Mouse (Mus musculus): ENCODE data around the gene 2310030G06Rik.

2310030G06Rik gene

DNA sequence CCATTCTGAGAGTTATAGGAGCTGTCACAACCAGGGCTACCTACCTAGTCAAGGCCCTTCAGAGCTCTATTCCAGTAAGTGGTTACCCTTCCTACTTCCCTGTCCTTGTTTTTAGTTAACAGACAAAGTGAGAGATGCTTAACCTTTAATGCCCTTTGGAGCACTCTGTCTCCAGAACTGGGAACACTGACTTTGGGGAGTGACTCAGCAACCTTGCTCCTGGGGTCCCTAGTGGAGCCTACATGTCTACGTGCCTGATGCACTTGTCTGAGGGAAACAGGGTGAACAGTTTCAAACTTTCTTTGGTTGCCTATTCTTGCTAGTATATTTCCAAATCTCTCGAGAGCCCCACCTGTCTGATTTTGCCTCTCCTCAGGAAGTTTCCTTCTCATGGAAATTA is 3.6 kb downstream of the 2310030G06Rik start:
- DNase-seq (ENCODE audit: low read depth, low spot score), result no peak

DNA sequence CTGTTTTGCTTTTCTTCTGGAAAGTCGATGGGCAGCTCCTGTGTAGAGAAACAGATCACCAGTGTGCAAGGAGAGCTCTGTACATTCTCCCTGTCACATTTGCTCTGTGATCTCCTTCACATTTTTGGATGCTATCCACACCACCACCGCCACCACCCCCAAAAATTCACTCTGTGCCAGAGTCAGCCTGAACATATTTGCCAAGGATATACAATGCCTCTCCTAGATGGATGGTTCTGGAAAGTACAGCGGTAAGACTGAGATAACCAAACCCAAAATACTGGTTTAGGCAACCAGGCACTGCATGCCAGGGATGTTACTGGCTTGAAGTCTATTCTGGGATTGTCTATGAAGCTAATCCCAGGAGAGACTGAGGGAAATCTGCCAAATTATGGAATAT is 4.1 kb downstream of the 2310030G06Rik start:
- no peak for DNase-seq (ENCODE audit: low read depth, low spot score)

DNA sequence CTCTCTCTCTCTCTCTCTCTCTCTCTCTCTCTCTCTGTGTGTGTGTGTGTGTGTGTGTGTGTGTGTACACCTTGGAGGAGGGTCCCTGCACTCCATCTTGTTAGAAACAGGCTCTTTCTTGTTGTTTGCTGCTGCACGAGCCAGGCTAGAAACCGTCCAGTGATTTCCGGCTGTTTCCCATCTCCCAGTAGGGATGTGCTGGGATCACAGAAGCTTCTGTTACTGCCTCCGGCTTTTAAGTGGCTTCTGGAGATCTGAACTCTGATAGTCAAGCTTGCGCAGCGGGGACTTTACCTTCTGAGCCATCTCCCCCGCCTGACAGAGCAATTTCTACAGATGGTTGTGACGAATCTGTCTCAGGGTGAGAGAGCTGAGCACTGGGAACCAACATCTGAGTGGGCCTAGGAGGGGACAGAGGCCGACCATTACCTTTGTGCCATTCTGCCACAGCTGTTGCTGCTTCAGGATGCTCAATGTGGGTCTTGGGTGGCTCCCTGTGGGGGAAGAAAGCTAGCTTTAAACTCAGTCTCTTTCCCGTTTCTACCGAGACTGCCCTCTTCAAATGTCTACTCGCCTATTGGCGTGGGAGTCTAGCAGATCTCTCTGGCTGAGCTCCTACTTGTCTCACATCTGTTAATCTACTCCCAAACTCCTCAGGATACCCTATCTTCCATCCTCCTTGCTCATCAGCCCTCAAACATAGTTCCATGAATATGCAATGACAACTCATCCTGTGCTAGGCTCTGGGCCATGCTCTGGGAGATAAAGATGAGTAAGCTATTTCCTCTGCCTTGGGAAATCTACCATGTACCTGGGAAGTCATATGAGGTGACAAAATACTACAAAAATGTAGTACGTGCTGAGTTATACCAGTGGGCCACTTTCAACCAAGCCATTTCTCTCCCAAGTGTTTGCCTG is 5.2 kb downstream of the 2310030G06Rik start:
- DNase-seq (ENCODE audit: low read depth, low spot score), result no peak

DNA sequence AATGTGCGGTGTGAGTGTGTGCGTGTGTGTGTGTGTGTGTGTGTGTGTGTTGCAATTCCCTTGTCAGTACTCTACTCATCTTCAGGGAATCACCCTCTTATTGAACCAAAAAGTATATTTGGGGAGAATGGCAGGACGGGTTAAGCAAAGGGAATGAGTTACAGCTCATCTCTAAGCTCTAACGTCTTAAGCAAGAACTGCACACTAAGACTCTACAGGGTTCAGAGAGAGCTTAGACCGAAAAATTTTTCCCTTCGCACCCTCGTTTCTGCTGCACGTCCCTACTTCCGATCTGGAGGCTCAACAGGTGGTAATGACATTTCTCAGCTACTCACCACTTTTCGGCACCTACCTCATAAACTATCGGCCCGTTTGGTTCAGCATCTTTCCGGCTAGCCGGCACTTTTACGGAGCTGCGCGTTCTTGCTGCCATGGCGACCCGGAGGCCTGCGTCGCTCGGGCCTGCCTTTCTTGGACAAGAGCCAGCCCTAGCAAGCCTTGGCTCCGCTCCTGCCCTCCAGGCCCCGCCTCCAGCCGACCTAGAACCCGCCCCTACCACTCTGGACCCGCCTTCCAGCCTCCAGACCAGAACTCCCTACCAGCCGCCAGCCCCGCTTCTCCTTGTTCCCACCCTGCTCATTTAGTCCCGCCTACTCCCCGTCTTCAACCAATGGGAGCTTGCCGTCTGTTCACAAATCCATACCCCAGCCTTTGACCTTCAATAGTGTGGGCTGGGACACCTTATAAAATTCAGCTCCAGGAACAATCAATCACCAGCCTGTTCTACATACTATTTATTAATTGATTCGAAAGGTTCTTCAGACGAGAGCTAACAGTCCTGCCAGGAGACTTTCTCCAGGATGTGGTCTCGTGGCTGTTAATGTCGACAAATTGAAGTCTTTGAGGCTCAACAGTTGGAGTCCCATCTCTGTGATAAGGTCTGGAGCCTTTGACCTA is 7.1 kb downstream of the 2310030G06Rik start, which contains the start of gene Dixdc1:
Gene Dixdc1 (minus strand): TSS at position 604 of the 957 bp plus-strand sequence.
- DNase-seq (ENCODE audit: low read depth, low spot score), result no peak

DNA sequence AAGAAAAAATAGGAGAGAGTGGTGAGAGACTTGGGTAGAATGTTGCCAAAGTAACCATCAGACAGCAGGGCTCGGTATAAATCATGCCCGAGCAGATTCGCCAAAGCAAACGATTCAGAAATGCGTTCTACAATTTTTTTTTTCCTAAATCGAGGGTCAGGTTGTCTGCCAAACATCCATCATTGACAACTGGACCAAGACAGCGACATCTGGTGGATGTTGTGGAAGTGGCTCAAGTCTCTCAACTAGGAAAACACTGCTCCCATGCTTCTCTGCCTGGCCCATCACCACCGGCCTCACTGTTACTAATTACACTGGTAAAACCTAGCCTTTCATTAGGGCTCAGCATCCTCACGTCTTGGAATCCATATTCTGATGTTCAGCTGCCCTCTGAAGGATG is 11.3 kb downstream of the 2310030G06Rik start:
- peak; percentile 78 for DNase-seq (ENCODE audit: low read depth, low spot score)

DNA sequence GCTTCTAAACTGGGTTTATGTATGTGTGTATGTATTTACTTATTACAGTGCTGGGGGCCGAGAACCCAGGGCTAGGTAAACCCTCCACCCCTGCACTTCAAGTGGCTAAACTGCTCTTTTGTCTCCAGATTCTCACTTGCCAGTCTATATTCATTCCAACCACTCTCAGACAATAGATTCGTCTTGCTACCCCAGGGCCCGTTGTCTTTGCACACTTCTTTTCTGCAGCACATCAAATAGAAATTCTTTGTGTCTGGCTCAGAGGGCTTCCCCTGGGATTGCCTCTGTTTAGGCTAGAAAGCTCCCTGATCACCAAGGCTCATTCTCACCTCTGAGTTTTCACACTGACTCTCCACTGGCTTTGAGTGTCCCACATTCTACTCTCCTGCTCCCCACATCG is 13.8 kb downstream of the 2310030G06Rik start:
- no peak for DNase-seq (ENCODE audit: low read depth, low spot score)

DNA sequence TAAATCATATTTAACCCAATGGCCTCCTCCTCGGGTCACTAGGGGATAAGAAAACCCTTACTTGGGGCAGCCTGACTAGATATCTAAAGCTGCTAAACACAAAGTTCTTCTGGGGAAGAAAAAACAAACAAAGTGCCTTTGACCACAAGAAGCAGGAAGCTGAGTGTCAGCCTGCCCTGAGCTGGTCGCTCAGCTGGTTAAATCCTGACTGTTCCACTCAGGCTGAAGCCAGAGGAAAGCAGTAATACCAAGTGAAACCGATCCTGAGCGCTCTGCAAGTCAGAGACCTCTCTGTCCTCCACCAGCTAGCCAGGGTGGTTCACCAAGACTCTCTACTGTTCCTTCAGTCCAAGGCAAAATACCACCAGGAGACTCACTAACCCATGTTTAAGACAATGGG is 16.7 kb downstream of the 2310030G06Rik start:
- no peak for DNase-seq (ENCODE audit: low read depth, low spot score)

DNA sequence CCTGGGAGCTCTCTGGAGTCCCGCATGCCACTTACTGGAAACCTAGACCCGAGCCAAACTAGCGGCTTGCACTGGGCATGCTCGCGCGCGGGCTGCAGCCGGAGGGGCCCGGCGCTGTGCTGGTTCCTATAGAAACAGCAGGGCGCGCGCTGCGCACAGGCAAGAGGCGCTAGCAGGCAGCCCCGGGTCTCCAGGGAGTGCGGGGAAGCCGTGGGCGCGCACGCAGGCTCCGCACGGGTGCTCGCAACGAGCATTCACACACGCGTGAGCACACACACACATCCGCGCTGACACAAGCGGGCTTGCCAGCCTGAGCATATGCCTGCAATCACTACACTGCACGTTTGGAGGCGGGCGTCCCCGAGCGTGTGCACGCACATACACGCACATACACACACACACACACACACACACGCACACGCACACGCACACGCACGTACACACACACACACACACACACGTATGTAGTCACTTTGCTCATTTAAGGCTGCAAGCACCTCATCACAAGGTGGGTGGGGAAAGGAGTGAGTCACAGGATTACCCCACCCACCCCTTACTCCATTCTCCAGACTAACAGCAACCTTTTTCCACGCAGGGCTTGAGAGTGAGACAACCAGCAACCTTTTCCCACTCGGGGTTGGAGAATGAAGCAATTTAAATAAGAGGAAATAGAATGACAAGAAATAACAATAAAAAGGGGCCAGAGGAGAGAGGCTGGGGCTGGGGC is 18.2 kb downstream of the 2310030G06Rik start:
- DNase-seq (ENCODE audit: low read depth, low spot score), result peak; percentile 79

DNA sequence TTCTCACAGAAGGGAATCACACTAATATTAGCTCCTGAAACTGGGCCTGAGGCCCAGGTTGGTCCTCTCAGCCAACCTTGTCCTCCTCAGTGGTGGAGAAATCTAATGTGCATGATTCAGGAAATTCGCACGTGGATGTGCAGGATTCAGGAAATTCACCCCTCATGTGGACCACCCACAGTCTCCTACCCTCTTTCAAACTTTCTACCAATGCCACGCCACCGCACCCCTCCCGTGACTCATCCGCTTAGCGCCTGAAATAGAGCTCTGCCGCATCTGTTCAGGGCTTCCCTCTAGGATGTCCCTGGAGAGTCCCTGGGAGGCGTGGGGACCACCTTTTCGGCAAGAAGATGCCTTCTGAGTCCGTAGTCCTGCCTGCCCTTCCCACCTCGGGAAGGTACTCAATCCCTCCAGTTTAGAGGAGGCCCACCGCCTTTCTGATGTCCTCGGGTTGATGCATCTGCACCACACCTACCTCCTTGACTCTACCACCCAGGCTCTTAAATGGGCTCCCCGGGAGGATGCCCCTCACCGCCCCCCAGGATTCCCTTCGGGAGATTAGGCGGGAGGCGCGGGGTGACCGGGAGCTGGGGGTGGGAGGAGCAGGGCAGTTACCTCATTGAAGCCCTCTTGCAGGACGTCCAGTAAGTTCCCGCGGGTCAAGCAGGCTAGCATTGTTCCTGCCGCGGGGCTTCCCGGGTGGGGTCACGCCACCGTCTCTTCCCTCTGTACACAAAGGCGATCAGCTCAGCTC is 19.0 kb downstream of the 2310030G06Rik start:
- peak; percentile 82 for DNase-seq (ENCODE audit: low read depth, low spot score)

DNA sequence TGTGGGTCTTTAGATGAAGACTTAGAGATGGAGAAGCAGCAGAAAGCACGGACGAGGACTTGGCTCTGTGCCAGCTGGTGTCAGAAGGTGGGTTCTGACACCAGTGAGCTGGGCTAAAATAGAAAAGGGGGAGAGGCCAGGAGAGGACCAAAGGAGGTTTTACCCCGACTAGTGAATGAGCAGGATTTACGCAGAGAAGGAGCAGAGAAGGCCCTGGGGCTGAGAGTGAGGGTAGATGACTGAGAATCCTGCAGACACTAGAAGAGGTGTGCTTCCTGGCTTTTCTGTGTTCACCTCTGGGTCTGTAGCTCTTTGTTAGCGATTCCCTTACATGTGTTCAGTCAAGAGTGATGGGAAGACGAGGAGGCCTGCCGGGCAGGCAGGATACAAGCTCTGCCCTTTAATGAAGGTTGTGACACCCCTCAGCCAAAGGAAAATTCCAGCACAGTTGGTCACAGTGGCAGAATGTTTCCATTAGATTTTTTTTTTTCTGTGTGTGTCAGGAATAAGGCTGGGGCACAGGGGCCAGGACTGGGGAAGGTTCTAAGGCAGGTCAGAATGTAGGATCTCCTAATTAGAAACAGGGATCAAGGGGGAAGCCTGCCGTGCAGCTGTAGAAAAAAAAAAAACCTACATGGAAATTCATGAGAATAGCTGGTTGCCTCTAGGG is 20.3 kb downstream of the 2310030G06Rik start:
- DNase-seq (ENCODE audit: low read depth, low spot score), result peak; percentile 63

DNA sequence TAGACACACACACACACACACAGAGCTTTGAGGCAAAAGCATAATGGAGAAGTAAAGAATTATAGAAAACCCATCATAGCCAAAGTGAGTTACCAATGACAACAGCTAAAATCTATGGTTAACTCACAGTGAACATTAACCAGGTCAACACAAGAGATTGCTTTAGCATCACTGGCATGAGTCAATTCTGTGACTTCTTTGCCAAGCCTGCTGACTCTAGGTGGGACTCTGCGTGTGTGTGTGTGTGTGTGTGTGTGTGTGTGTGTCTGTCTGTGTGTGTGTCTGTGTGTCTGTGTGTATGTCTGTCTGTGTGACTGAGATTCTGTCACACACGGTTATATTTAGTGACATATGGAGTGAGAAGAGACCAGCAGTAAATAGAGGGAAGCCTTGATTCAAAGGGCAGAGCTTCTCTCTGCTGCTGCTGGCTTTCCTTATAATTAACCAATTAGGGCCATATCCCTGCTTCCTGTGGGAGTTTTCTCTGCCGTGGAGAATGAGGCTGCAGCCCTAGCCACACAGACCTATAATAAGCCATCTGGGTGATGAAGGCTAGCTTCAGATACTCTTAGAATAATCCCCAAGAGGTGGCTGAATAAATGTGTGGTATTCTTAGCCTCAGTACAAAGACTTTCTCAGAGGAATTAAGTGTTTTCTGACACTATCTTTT is 21.5 kb downstream of the 2310030G06Rik start:
- DNase-seq (ENCODE audit: low read depth, low spot score), result peak; percentile 36

DNA sequence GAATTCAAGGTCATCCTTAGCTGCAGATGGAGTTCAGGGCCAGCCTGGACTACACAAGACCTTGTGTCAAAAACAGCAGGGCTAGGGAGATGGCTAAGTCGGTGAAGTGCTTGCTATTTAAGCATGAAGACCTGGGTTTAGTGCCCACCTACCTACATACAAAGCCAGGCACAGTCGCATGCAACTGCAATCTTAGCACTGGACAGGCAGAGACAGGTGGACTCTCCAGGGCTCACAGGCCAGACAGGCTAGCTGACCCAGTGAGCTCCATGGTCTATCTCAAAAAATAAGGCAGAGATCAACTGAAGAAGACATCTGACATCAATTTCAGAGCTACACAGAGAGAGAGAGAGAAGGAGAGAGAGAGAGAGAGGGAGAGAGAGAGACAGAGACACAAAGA is 22.2 kb downstream of the 2310030G06Rik start:
- no peak for DNase-seq (ENCODE audit: low read depth, low spot score)

DNA sequence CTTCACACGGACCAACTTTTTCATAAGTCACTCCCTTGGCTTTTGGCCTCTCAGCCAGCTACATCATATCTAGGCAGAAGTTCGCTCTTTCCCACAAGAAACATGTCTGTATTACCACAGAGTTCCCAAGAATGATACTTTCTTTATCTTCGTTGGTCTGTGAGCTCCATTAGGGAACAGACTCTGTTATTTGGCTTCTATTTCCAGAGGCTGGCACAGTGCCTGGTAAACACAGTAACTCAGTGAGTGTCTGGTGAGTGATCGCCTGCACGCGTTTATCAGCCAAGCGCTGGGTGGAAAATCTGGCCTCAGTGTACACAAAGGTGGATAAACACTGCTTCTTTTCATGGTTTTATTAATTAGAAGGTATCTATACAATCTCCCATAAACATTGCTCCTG is 22.9 kb downstream of the 2310030G06Rik start:
- peak; percentile 83 for DNase-seq (ENCODE audit: low read depth, low spot score)

DNA sequence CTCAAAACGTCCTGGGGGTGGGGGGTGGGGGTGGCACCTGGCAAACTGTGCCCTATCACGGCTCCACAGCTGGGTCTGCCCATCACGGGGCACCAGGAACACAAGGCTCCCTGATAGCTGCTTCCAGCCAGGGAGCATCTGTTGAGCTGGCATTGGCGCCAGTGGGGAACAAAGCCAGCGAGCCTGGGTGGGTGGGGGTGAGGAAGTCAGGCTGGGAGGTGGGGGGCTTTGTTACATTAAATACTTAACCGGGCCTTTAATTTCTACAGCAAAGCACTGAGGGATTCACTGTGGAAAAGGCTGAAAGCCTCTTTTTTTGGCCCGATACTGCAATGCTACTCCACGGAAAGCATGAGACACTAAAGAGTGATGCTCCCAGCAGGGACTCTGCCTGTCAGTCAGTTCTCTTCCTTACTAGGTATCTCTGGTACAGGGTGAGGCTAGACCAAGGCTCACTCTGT is 23.9 kb downstream of the 2310030G06Rik start:
- DNase-seq (ENCODE audit: low read depth, low spot score), result no peak

DNA sequence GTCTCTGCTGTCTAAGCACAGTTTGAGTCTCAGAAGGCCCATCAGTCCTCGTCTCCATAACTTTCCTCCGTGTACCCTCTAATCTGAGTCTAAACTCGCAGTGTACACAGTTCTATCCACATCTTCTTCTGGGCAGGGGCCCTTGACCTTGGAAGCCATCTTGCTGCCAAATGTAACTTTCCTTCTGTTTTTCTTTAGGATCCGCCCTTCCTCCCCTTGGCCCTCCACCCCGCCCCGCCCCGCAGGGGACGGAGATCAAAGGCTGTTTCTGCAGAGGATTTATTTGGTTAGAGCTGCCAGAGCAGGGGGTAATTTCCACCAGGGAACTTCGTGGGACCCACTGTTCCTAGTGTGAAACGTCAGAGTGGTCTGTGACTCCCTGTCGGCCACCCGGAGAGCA is 25.3 kb downstream of the 2310030G06Rik start:
- no peak for DNase-seq (ENCODE audit: low read depth, low spot score)

DNA sequence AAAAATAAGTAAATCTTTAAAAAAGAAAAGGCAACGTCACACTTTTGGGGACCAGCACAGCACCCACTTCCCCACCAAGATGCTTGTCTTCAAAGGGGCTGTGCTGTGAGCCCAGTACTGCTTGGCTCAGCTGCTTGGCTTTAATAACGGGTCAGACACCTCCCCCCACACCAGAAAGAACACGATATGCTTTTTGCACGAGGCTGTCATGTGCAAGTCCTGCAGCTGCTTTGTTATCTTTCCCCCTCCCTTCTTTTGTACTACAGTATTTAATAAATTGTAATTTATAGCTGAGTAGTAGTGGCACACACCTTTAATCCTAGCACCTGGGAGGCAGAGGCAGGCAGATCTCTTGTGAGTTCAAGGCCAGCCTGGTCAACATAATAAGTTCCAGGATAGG is 27.5 kb downstream of the 2310030G06Rik start:
- DNase-seq (ENCODE audit: low read depth, low spot score), result no peak

DNA sequence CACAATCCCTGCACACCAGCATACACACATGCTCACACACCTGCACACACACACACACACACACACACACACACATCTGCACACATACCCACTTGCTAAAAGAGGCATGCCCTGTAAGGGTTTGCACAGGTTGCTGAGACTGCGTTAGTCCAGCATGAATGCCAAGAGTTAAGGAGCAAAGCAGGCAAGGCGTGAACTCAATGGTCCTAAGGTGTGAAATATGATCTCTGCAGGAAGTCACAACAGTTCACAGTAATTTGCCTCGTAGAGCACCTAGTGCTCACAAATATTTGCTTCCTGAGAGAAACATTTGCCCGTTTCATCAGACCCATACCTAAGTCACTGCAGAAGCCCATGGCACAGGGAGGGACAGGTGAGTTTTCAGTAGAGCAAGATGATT is 32.1 kb downstream of the 2310030G06Rik start:
- DNase-seq (ENCODE audit: low read depth, low spot score), result no peak

DNA sequence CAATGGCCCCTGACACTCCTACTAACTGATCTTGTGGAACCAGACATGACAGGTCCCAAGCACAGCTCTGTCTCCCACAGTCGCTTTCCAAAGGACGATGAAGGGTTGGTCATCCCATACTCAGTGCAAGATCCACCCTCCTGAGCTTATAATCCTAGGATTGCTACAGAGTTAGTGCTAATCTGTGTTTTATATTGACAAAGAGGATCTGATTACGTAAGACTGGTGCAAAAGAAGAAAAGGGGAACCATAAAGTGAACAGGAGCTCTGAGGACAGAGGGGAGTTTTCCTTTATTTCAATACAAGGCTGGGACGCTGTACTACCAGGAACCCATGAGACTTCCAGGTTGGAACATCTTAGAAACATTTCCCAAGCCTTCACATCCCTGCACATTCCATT is 35.0 kb downstream of the 2310030G06Rik start:
- DNase-seq (ENCODE audit: low read depth, low spot score), result no peak

DNA sequence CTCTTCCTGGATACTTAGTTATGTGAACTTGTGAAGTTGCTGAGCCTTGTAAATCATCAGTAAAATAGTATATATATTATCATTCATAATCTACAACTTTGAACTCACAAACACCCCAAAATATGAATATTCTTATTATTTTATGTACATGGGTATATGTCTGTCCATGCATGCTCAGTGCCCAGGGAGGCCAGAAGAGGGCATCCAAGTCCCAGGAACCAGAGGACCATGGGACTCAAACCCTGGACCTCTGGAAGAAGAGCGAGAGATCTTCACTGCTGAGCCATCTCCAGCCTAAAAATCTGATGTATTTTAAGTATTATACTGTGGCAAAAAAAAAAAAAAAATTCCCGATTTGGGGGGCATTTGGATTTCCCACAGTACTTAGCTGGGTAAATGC is 37.2 kb downstream of the 2310030G06Rik start:
- DNase-seq (ENCODE audit: low read depth, low spot score), result peak; percentile 66

DNA sequence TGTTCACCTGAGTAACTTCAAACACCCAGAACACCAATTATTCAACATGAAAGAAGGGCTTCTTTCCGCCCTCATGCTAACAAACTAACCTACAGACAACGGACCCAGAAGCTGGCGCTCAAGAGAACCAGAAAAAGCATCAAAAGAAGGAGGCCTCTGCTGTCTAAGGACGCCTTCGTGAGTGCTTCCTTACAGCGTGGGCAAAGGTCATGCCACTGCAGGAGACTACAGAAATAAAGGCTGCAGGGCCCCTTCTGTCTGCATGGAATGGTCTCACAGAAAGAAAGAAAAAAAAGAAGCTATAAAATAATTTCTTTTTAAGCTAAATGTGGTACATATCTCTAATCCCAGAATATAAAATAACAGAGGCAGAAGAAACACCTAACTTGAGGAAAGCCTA is 41.4 kb downstream of the 2310030G06Rik start:
- DNase-seq (ENCODE audit: low read depth, low spot score), result no peak

Data from 3T3-L1 (cell line).